Mouse (Mus musculus): ENCODE results near the gene Pet100. TPM values are rescaled to one million over a fixed set of nuclear protein-coding genes. Genes with fewer than 3 reads are reported as not detected.
"Not testable (repeated sequence)": the region's sequence is repeated elsewhere in the genome, so short reads cannot be mapped to it uniquely, and the experiment has no call there.

The Pet100 gene
- 96.3 and 102 TPM in 2 replicates for polyA plus RNA-seq (2014; fragmentation: Nextera tagmentation; extraction: Ambion mirVana)

- Histone ChIP-seq H3K36me3 (ENCODE audit: control insufficient read depth, insufficient read depth, low read length) (no peaks in the 10 kb centered on the region), H3K9ac (ENCODE audit: low read depth, low read length) (peak within 1 kb of the TSS; percentile 73), H3K27ac (ENCODE audit: low read depth, low read length) (no peak within 1 kb of the TSS), H3K4me3 (ENCODE audit: low read depth, low read length) (peak within 1 kb of the TSS; percentile 93), H3K9me3 (ENCODE audit: control insufficient read depth, low read length) (no peaks in the 10 kb centered on the region), H3K4me1 (replicated peaks; ENCODE audit: control insufficient read depth, insufficient read depth, low read length) (0 out of 2 replicates have a peak, but pooled peaks cover 2% of the 10 kb centered on the region), H3K4me2 (replicated peaks; ENCODE audit: low read depth, low read length) (peak within 1 kb of the TSS; percentile 69), H3K27me3 (ENCODE audit: control insufficient read depth, insufficient read depth, low read length) (no peaks in the 10 kb centered on the region)
- peak; percentile 100 for DNase-seq (ENCODE audit: low spot score)
- peak; percentile 99 for ATAC-seq (ENCODE audit: low FRiP score)
- whole genome bisulfite sequencing = under 1% methylated on average over 37 of the region's 37 CpGs
Observed at GRCm38 (mm10) chr8:3621199-3621970, at the start of gene Pet100, which contains the start of gene Xab2. Gene Pet100, plus strand, starts transcription at chr8:3621548. Gene Xab2, minus strand, starts transcription at chr8:3621316.

- Histone ChIP-seq H3K4me1 (replicated peaks; ENCODE audit: control insufficient read depth, insufficient read depth, low read length) (no peaks in the 10 kb centered on the region), H3K4me2 (replicated peaks; ENCODE audit: low read depth, low read length) (no peak overlapping the region), H3K27ac (ENCODE audit: low read depth, low read length) (no peak overlapping the region)
Observed at GRCm38 (mm10) chr8:3574546-3574945, 46.8 kb upstream of the Pet100 start.

GRCm38 (mm10) chr8:3576211-3576960, 45.0 kb upstream of the Pet100 start:
- Histone ChIP-seq H3K4me3 (ENCODE audit: low read depth, low read length) (no peak overlapping the region), H3K27ac (ENCODE audit: low read depth, low read length) (no peak overlapping the region), H3K27me3 (ENCODE audit: control insufficient read depth, insufficient read depth, low read length) (no peaks in the 10 kb centered on the region), H3K36me3 (ENCODE audit: control insufficient read depth, insufficient read depth, low read length) (no peaks in the 10 kb centered on the region), H3K9me3 (ENCODE audit: control insufficient read depth, low read length) (no peaks in the 10 kb centered on the region), H3K4me2 (replicated peaks; ENCODE audit: low read depth, low read length) (no peak overlapping the region), H3K4me1 (replicated peaks; ENCODE audit: control insufficient read depth, insufficient read depth, low read length) (no peaks in the 10 kb centered on the region), H3K9ac (ENCODE audit: low read depth, low read length) (no peak overlapping the region)
- 80% methylated on average over 15 of the region's 15 CpGs for WGBS
- DNase-seq (ENCODE audit: low spot score) (no peak), ATAC-seq (ENCODE audit: low FRiP score) (no peak)

More at GRCm38 (mm10) chr8:3574546-3574945, 46.8 kb upstream of the Pet100 start:
- 88% methylated on average over 3 of the region's 3 CpGs for WGBS
- ATAC-seq (ENCODE audit: low FRiP score) = no peak
- no peak for DNase-seq (ENCODE audit: low spot score)
- Histone ChIP-seq H3K4me3 (ENCODE audit: low read depth, low read length) (no peak overlapping the region), H3K36me3 (ENCODE audit: control insufficient read depth, insufficient read depth, low read length) (no peaks in the 10 kb centered on the region), H3K9me3 (ENCODE audit: control insufficient read depth, low read length) (no peaks in the 10 kb centered on the region), H3K9ac (ENCODE audit: low read depth, low read length) (no peak overlapping the region), H3K27me3 (ENCODE audit: control insufficient read depth, insufficient read depth, low read length) (no peaks in the 10 kb centered on the region)

GRCm38 (mm10) chr8:3579390-3580364, 41.7 kb upstream of the Pet100 start:
- 80% methylated on average over 9 of the region's 9 CpGs for WGBS
- H3K4me1 ChIP-seq (replicated peaks; ENCODE audit: control insufficient read depth, insufficient read depth, low read length) = no peaks in the 10 kb centered on the region
- no peak for ATAC-seq (ENCODE audit: low FRiP score)
- DNase-seq (ENCODE audit: low spot score) = no peak
- H3K4me3 ChIP-seq (ENCODE audit: low read depth, low read length) = no peak overlapping the region
- no peaks in the 10 kb centered on the region for H3K36me3 ChIP-seq (ENCODE audit: control insufficient read depth, insufficient read depth, low read length)
- no peaks in the 10 kb centered on the region for H3K9me3 ChIP-seq (ENCODE audit: control insufficient read depth, low read length)
- no peak overlapping the region for H3K27ac ChIP-seq (ENCODE audit: low read depth, low read length)
- no peak overlapping the region for H3K9ac ChIP-seq (ENCODE audit: low read depth, low read length)
- no peaks in the 10 kb centered on the region for H3K27me3 ChIP-seq (ENCODE audit: control insufficient read depth, insufficient read depth, low read length)
- no peak overlapping the region for H3K4me2 ChIP-seq (replicated peaks; ENCODE audit: low read depth, low read length)

GRCm38 (mm10) chr8:3581961-3582360, 39.4 kb upstream of the Pet100 start:
- not testable (repeated sequence) for H3K27ac ChIP-seq (ENCODE audit: low read depth, low read length); H3K4me3 ChIP-seq (ENCODE audit: low read depth, low read length); DNase-seq (ENCODE audit: low spot score); H3K27me3 ChIP-seq (ENCODE audit: control insufficient read depth, insufficient read depth, low read length); H3K4me2 ChIP-seq (replicated peaks; ENCODE audit: low read depth, low read length); H3K9me3 ChIP-seq (ENCODE audit: control insufficient read depth, low read length); H3K4me1 ChIP-seq (replicated peaks; ENCODE audit: control insufficient read depth, insufficient read depth, low read length); H3K36me3 ChIP-seq (ENCODE audit: control insufficient read depth, insufficient read depth, low read length); H3K9ac ChIP-seq (ENCODE audit: low read depth, low read length); ATAC-seq (ENCODE audit: low FRiP score)
- WGBS = 85% methylated on average over 1 of the region's 3 CpGs

- Histone ChIP-seq H3K4me1 (replicated peaks; ENCODE audit: control insufficient read depth, insufficient read depth, low read length) (no peaks in the 10 kb centered on the region), H3K9me3 (ENCODE audit: control insufficient read depth, low read length) (no peaks in the 10 kb centered on the region), H3K27me3 (ENCODE audit: control insufficient read depth, insufficient read depth, low read length) (no peaks in the 10 kb centered on the region), H3K9ac (ENCODE audit: low read depth, low read length) (no peak overlapping the region), H3K4me3 (ENCODE audit: low read depth, low read length) (no peak overlapping the region), H3K27ac (ENCODE audit: low read depth, low read length) (no peak overlapping the region), H3K4me2 (replicated peaks; ENCODE audit: low read depth, low read length) (no peak overlapping the region), H3K36me3 (ENCODE audit: control insufficient read depth, insufficient read depth, low read length) (no peaks in the 10 kb centered on the region)
- ATAC-seq (ENCODE audit: low FRiP score) (no peak), DNase-seq (ENCODE audit: low spot score) (no peak)
- WGBS = 93% methylated on average over 2 of the region's 2 CpGs
Observed at GRCm38 (mm10) chr8:3586452-3586851, 34.9 kb upstream of the Pet100 start.

- Histone ChIP-seq H3K36me3 (ENCODE audit: control insufficient read depth, insufficient read depth, low read length) (no peaks in the 10 kb centered on the region), H3K9me3 (ENCODE audit: control insufficient read depth, low read length) (no peaks in the 10 kb centered on the region), H3K9ac (ENCODE audit: low read depth, low read length) (peak within 1 kb of the TSS; percentile 88), H3K4me2 (replicated peaks; ENCODE audit: low read depth, low read length) (peak within 1 kb of the TSS; percentile 88), H3K4me3 (ENCODE audit: low read depth, low read length) (peak within 1 kb of the TSS; percentile 85), H3K4me1 (replicated peaks; ENCODE audit: control insufficient read depth, insufficient read depth, low read length) (no peaks in the 10 kb centered on the region), H3K27me3 (ENCODE audit: control insufficient read depth, insufficient read depth, low read length) (no peaks in the 10 kb centered on the region), H3K27ac (ENCODE audit: low read depth, low read length) (peak within 1 kb of the TSS; percentile 65)
- ATAC-seq (ENCODE audit: low FRiP score) (no peak), DNase-seq (ENCODE audit: low spot score) (no peak)
- WGBS = 8% methylated on average over 5 of the region's 7 CpGs
Observed at GRCm38 (mm10) chr8:3586993-3587390, 34.4 kb upstream of the Pet100 start, which contains the start of gene Camsap3. Gene Camsap3, plus strand, starts transcription at chr8:3587293.

Measured in hindbrain, embryonic 11.5 days (tissue).